Mouse (Mus musculus) limb, embryonic 14.5 days (tissue): ENCODE measurements at regions not wholly inside any gene's neighbourhood (a gene's known extent, or its start where the extent isn't known, plus 50 kb on each side); places are given as distances from the start of the nearest gene placed in this dataset.
A peak's percentile ranks its signal among the peaks of the same experiment; 100 is the strongest.

Experiments
- ATAC-seq: fragments of 200-750 bp; cut with Nextera tagmentation; 2 replicates; pipeline ENCODE4 v1.8.0; 2017; ENCODE audit warnings: low read depth, moderate number of reproducible peaks, moderate TSS enrichment; ENCODE audit not compliant: low FRiP score
- DNase-seq: peaks from one replicate; pipeline ENCODE4 v3.0.0-alpha.2; 2015; ENCODE audit warnings: low spot score
- H3K27ac ChIP-seq: fragments of 300-500 bp; sonication (generic); replicated peaks from 2 replicates; pipeline ENCODE4 v1.5.1; 2014; ENCODE audit warnings: low read depth, mild to moderate bottlenecking, low read length, moderate library complexity, mixed read lengths
- H3K27me3 ChIP-seq: fragments of 300-500 bp; sonication (generic); 2 replicates; pipeline ENCODE4 v1.6.1; 2014; ENCODE audit warnings: low read length, mixed read lengths; ENCODE audit not compliant: control insufficient read depth, insufficient read depth
- H3K36me3 ChIP-seq: fragments of 300-500 bp; sonication (generic); 2 replicates; pipeline ENCODE4 v1.6.1; 2014; ENCODE audit warnings: mild to moderate bottlenecking, low read length, moderate library complexity, mixed read lengths; ENCODE audit not compliant: control insufficient read depth, insufficient read depth
- H3K4me1 ChIP-seq: fragments of 300-500 bp; sonication (generic); 2 replicates; pipeline ENCODE4 v1.6.1; 2014; ENCODE audit warnings: antibody characterized with exemption, low read length, mixed read lengths; ENCODE audit not compliant: control insufficient read depth, insufficient read depth
- H3K4me2 ChIP-seq: fragments of 300-500 bp; sonication (generic); replicated peaks from 2 replicates; pipeline ENCODE4 v1.6.1; 2014; ENCODE audit warnings: low read depth, mild to moderate bottlenecking, low read length, moderate library complexity; ENCODE audit not compliant: severe bottlenecking
- H3K4me3 ChIP-seq: fragments of 300-500 bp; sonication (generic); replicated peaks from 2 replicates; pipeline ENCODE4 v1.5.1; 2014; ENCODE audit warnings: low read length
- H3K9ac ChIP-seq: fragments of 300-500 bp; sonication (generic); 2 replicates; pipeline ENCODE4 v1.6.1; 2014; ENCODE audit warnings: mild to moderate bottlenecking, low read depth, low read length, moderate library complexity; ENCODE audit not compliant: severe bottlenecking
- H3K9me3 ChIP-seq: fragments of 300-500 bp; sonication (generic); 2 replicates; pipeline ENCODE4 v1.6.1; 2016; ENCODE audit warnings: low read length; ENCODE audit not compliant: control insufficient read depth
- POLR2A ChIP-seq: fragments of 200-500 bp; IDR thresholded peaks from 2 replicates; pipeline ENCODE4 v1.8.0; 2012; ENCODE audit warnings: inconsistent platforms, mild to moderate bottlenecking, moderate library complexity, borderline replicate concordance; ENCODE audit not compliant: insufficient read depth, insufficient read length; ENCODE audit errors: extremely low read depth
- WGBS: fragments of 180-500 bp; shearing (Covaris S2); extraction: QIAGEN DNeasy Blood & Tissue Kit; methylation state at CpG from one replicate; pipeline ENCODE4 v1.1.7; 2014; 5-methylcytosine and 5-hydroxymethylcytosine counted together

DNA sequence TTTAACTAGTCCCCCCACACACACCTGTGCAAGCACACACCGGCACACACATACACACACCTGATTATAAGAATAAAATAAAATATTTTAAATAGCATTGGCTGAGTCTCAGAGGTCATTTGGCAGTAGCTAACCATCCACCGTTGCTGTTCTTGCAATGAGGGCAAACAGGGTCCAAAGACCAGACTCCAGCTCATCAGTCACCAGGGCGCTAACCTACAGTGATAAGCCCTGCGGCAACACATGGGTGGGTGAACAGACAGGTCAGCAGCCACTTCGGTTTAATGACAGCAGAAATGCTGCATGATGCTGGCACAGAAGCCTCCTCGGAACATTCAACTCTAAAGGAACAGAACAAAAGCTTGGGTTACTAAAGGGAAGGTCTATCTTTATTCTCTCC, 54.9 kb downstream of the Tas2r134 start:
- H3K27me3 ChIP-seq = no peaks in the 10 kb centered on the region
- no peak overlapping the region for H3K4me2 ChIP-seq
- ATAC-seq = no peak
- H3K9me3 ChIP-seq = no peaks in the 10 kb centered on the region
- DNase-seq = no peak
- no peak overlapping the region for H3K9ac ChIP-seq
- WGBS = 71% methylated on average over 6 of the region's 6 CpGs
- TF ChIP-seq POLR2A = no peak
- no peaks in the 10 kb centered on the region for H3K36me3 ChIP-seq
- H3K4me1 ChIP-seq = peaks cover 8% of the 10 kb centered on the region
- H3K27ac ChIP-seq = no peak overlapping the region
- no peak overlapping the region for H3K4me3 ChIP-seq

DNA sequence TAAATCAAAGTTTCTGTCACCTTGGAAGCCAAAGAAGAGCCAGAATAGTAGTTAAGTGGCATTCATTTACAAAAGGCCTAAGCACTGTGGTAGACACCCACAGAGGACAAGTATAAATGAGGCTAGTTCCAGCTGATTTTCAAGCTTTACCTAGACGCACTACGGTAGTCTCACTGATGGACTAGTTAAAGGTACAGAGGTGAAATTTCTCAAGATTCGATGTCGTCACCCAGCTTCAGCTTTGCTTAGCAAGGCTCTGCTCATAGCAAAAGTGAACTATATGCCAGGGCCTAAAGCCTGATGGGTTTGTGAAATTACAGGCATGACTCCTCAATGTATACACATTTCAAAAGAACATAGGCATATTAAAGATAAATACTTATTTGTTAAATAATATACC, 55.4 kb downstream of the Tas2r134 start:
- H3K36me3 ChIP-seq = no peaks in the 10 kb centered on the region
- no peak for ATAC-seq
- WGBS = 74% methylated on average over 4 of the region's 4 CpGs
- no peak overlapping the region for H3K9ac ChIP-seq
- no peaks in the 10 kb centered on the region for H3K27me3 ChIP-seq
- no peaks in the 10 kb centered on the region for H3K9me3 ChIP-seq
- no peak overlapping the region for H3K4me2 ChIP-seq
- H3K4me3 ChIP-seq = no peak overlapping the region
- H3K27ac ChIP-seq = no peak overlapping the region
- DNase-seq = no peak
- peaks cover 8% of the 10 kb centered on the region for H3K4me1 ChIP-seq
- TF ChIP-seq POLR2A = no peak

DNA sequence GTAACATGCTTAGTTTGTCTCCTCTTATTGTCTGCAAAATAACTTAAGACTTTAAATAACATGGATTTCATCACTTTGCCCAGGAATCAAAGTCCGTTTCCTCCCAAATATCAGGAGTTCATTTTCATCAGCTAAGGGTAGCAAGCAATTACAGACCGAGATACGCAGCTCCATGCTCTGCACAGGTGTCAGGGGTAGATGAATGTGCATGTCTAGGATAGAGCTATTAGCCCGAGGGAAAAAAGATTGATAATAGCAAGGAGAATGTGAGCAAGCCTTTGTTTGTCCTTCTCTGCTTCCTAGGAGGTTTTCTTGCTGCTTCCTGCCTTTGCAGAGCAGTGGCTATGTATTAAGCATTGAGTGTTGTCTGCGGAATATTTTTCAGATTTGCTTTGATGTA, 77.8 kb downstream of the Tas2r134 start:
- H3K4me1 ChIP-seq = 0 out of 2 replicates have a peak, but pooled peaks cover 1% of the 10 kb centered on the region
- H3K4me2 ChIP-seq = no peak overlapping the region
- ATAC-seq = no peak
- no peak for TF ChIP-seq POLR2A
- no peak overlapping the region for H3K27ac ChIP-seq
- H3K4me3 ChIP-seq = no peak overlapping the region
- 60% methylated on average over 5 of the region's 5 CpGs for WGBS
- DNase-seq = no peak
- no peak overlapping the region for H3K9ac ChIP-seq
- no peaks in the 10 kb centered on the region for H3K27me3 ChIP-seq
- H3K9me3 ChIP-seq = no peaks in the 10 kb centered on the region
- no peaks in the 10 kb centered on the region for H3K36me3 ChIP-seq

DNA sequence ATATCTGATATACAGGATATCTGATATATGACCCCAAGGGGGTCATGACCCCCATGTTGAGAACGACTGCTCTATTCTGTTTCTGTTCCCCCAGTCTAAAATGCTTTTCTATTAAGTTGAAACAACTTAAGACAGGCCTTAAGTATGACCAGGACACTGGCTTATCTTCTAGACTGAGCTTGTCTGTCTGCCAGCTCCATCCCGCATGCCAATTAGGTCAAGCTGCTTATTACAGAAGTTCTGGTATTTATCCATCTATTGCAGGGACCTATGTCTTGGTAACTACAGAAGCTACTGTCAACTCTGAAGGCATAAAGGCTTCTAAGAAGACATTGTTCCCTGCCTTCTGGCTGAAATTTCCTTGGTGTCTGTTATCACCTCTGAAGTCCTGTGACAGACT, 81.4 kb downstream of the Tas2r134 start:
- Histone ChIP-seq H3K4me3 (no peak overlapping the region), H3K9ac (no peak overlapping the region), H3K4me2 (no peak overlapping the region), H3K9me3 (no peaks in the 10 kb centered on the region), H3K27ac (no peak overlapping the region), H3K36me3 (no peaks in the 10 kb centered on the region), H3K4me1 (no peaks in the 10 kb centered on the region), H3K27me3 (no peaks in the 10 kb centered on the region)
- ATAC-seq = no peak
- WGBS = 87% methylated on average over 2 of the region's 2 CpGs
- no peak for TF ChIP-seq POLR2A
- no peak for DNase-seq

DNA sequence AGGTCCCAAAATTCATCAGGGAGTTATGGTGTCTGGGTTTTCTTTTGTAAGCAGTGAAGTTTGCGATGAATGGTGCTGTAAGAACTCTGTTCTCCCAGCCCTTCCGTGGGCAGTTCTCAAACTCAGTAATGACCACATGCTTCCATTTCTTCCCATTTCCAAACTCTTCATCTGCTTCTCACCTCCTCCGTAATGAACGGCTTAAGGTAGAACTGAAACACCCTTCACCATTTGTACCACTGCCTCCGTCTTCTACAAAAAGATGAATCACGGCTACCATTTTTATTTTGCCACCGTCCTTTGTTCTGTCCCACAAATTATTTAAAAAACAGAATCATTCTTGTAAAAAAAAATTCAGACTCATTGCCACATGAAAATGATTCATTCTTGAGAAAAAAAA, 85.3 kb downstream of the Tas2r134 start:
- H3K36me3 ChIP-seq = no peaks in the 10 kb centered on the region
- ATAC-seq = no peak
- TF ChIP-seq POLR2A = no peak
- no peak overlapping the region for H3K4me2 ChIP-seq
- H3K27me3 ChIP-seq = no peaks in the 10 kb centered on the region
- H3K4me3 ChIP-seq = no peak overlapping the region
- H3K4me1 ChIP-seq = no peaks in the 10 kb centered on the region
- H3K9me3 ChIP-seq = no peaks in the 10 kb centered on the region
- DNase-seq = no peak
- 89% methylated on average over 7 of the region's 7 CpGs for WGBS
- no peak overlapping the region for H3K9ac ChIP-seq
- no peak overlapping the region for H3K27ac ChIP-seq

DNA sequence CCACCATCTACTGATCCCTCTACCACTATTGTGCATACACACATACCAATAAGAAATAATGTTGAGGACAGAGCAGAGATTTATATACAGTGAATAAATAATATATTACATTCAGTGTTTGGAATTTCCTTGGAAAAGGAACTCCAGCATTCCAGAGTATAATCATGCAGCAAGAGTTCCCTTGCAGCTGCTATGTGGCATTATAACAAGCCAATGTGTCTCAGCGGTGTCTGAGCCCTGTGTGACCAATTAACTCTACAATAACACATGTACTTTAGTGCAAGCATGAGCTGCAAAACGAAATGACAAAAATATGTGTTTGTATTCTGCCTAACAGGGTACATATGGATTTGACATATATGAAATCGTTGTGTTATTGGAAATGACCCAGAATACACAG, 103.5 kb downstream of the Tas2r134 start:
- no peak overlapping the region for H3K9ac ChIP-seq
- ATAC-seq (peak; percentile 80), DNase-seq (peak; percentile 64)
- H3K9me3 ChIP-seq = no peaks in the 10 kb centered on the region
- H3K27me3 ChIP-seq = no peaks in the 10 kb centered on the region
- peaks cover 16% of the 10 kb centered on the region for H3K4me1 ChIP-seq
- TF ChIP-seq POLR2A = no peak
- 34% methylated on average over 3 of the region's 3 CpGs for WGBS
- H3K27ac ChIP-seq = no peak overlapping the region
- no peaks in the 10 kb centered on the region for H3K36me3 ChIP-seq
- H3K4me3 ChIP-seq = no peak overlapping the region
- no peak overlapping the region for H3K4me2 ChIP-seq
